Mouse (Mus musculus) liver, embryonic 12.5 days (tissue): ENCODE results near the gene Gm15217. TPM values are rescaled to one million over a fixed set of nuclear protein-coding genes. Genes with fewer than 3 reads are reported as not detected.
A peak's percentile ranks its signal among the peaks of the same experiment; 100 is the strongest.

ENCODE experiments used
- ATAC-seq: fragments of 200-750 bp; cut with Nextera tagmentation; 2 replicates; pipeline ENCODE4 v1.8.0; 2017; ENCODE audit warnings: moderate number of reproducible peaks, mild to moderate bottlenecking, moderate library complexity
- H3K27ac ChIP-seq: fragments of 300-500 bp; sonication (generic); 2 replicates; pipeline ENCODE4 v1.5.1; 2016; ENCODE audit warnings: mild to moderate bottlenecking
- H3K27me3 ChIP-seq: fragments of 300-500 bp; sonication (generic); replicated peaks from 2 replicates; pipeline ENCODE4 v1.6.1; 2016; ENCODE audit warnings: mild to moderate bottlenecking, moderate library complexity
- H3K36me3 ChIP-seq: fragments of 300-500 bp; sonication (generic); 2 replicates; pipeline ENCODE4 v1.6.1; 2016; ENCODE audit warnings: mild to moderate bottlenecking, moderate library complexity
- H3K4me1 ChIP-seq: fragments of 300-500 bp; sonication (generic); 2 replicates; pipeline ENCODE4 v1.6.1; 2016
- H3K4me2 ChIP-seq: fragments of 300-500 bp; sonication (generic); 2 replicates; pipeline ENCODE4 v1.6.1; 2016; ENCODE audit warnings: mild to moderate bottlenecking, moderate library complexity
- H3K4me3 ChIP-seq: fragments of 300-500 bp; sonication (generic); 2 replicates; pipeline ENCODE4 v1.5.1; 2016; ENCODE audit warnings: mild to moderate bottlenecking, moderate library complexity
- H3K9ac ChIP-seq: fragments of 300-500 bp; sonication (generic); 2 replicates; pipeline ENCODE4 v1.6.1; 2016; ENCODE audit warnings: mild to moderate bottlenecking, moderate library complexity
- H3K9me3 ChIP-seq: fragments of 300-500 bp; sonication (generic); replicated peaks from 2 replicates; pipeline ENCODE4 v1.6.1; 2016; ENCODE audit warnings: mild to moderate bottlenecking, moderate library complexity
- WGBS: fragments of 180-500 bp; shearing (Covaris S2); methylation state at CpG from one replicate; pipeline ENCODE4 v1.1.7; 2016; ENCODE audit not compliant: insufficient replicate concordance; 5-methylcytosine and 5-hydroxymethylcytosine counted together
- polyA plus RNA-seq: library from polyadenylated mRNA; unstranded; fragments of >200 nt; fragmentation: Nextera tagmentation; extraction: Ambion mirVana; gene quantifications from 2 replicates; pipeline ENCODE4 v1.2.1, GENCODE M21; 2016

Gene Gm15217
- polyA plus RNA-seq, 1 experiment from 2014 or later = not detected

DNA sequence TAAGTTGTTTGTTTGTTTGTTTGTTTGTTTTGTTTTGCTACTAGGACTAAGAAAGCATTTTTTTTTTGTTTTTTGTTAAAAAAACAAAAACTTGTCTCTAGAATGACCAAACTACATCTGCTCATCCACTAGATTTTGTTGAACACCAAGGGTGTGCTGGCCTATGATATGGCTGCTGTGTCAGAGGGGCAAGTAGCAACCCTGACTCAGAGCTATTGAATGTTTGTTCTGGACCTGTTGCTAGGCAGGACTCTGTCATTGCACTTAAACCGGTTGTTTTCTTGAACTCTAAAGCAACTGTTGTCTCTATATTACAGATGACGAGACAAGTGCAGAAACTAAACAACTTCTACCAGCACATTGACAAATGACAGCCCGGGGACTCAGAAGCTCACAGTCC, 29.1 kb downstream of the Gm15217 start:
- Histone ChIP-seq H3K4me3 (no peak overlapping the region), H3K36me3 (no peaks in the 10 kb centered on the region), H3K27me3 (no peaks in the 10 kb centered on the region), H3K4me1 (peaks cover 9% of the 10 kb centered on the region), H3K27ac (no peak overlapping the region), H3K4me2 (no peak overlapping the region), H3K9me3 (no peaks in the 10 kb centered on the region), H3K9ac (no peak overlapping the region)
- 73% methylated on average over 3 of the region's 3 CpGs for WGBS
- ATAC-seq = no peak

DNA sequence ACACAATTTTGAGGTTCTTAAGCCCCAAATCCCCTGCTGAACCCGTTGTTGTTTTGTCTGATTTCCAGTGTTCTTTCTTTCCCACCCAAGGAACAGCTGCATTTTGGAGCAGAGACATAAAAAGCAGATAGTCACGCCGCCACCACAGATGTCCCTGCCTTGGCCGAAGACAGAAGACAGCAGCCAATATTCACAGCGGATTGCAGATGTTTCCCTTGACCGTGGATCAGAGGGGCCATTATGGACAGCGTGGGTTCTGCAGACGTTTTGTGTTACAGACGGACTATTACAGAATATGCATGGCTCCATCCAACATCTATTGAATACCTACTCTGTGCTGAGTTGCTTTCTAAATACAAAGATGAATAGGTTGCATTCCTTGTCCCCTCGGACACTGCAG, 29.8 kb downstream of the Gm15217 start:
- no peak overlapping the region for H3K9ac ChIP-seq
- WGBS = 77% methylated on average over 10 of the region's 10 CpGs
- no peak overlapping the region for H3K4me2 ChIP-seq
- no peaks in the 10 kb centered on the region for H3K9me3 ChIP-seq
- no peak for ATAC-seq
- no peak overlapping the region for H3K27ac ChIP-seq
- H3K27me3 ChIP-seq = no peaks in the 10 kb centered on the region
- no peak overlapping the region for H3K4me3 ChIP-seq
- no peaks in the 10 kb centered on the region for H3K36me3 ChIP-seq
- H3K4me1 ChIP-seq = peaks cover 9% of the 10 kb centered on the region

DNA sequence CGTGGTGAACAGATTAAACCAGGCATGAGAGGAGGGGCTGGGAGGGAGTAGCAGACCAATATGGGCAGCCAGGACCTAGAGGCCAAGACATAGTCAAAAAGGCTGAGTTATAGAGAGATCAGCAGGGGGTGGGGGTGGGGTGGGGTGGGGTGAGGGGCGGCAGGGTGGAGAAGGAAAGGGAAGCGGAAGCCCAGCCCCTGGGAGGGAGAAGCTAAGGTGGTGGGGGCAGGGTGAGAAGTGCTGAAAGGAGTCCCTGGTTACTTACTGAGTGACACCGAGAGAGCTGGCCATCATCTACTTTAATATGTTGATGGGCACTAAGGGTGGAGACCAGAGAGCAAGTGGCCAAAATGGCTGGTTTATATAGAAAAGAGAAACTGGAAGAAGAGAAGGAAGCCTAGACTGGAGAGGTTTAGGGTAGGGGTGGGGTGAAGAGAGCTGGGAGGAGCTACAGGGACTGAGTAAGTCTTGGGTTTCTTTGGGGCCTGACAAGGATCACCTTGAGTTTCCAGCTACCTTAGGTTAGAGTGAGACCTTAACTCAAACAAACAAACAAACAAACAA, 31.4 kb downstream of the Gm15217 start:
- Histone ChIP-seq H3K27ac (no peak overlapping the region), H3K36me3 (no peaks in the 10 kb centered on the region), H3K4me2 (no peak overlapping the region; the same call in 1 of the 2 replicates), H3K27me3 (no peaks in the 10 kb centered on the region), H3K9ac (no peak overlapping the region), H3K9me3 (no peaks in the 10 kb centered on the region), H3K4me1 (peaks cover 9% of the 10 kb centered on the region), H3K4me3 (no peak overlapping the region)
- peak; percentile 21; the same call in 1 of the 2 replicates for ATAC-seq
- 21% methylated on average over 4 of the region's 4 CpGs for WGBS

DNA sequence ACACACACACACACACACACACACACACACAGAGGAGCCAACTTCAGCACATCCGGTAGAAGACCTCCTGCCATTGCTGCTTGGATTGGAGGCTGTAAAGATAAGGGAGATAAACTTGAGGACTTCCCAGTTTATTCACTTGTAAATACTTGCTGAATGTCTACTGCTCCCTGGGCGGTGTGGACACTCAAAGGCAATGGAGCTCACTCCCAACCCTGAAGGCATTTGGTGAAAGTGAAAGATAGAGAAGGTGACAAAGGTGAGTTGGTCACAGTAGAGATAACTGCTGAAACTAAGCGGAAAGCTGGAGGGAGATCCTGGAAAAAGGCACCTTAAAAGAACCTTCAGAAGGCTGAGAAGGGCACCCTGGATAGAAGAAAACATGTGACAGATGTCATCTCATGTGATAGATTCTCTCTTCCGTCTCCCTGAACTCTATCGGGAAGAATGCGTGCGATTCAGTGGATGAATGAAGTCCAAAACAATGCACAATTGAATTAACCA, 33.3 kb downstream of the Gm15217 start:
- Histone ChIP-seq H3K36me3 (no peaks in the 10 kb centered on the region), H3K4me2 (no peak overlapping the region), H3K4me1 (peaks cover 9% of the 10 kb centered on the region), H3K9me3 (no peaks in the 10 kb centered on the region), H3K9ac (no peak overlapping the region), H3K27ac (no peak overlapping the region), H3K27me3 (no peaks in the 10 kb centered on the region), H3K4me3 (no peak overlapping the region)
- 64% methylated on average over 7 of the region's 7 CpGs for WGBS
- no peak for ATAC-seq

DNA sequence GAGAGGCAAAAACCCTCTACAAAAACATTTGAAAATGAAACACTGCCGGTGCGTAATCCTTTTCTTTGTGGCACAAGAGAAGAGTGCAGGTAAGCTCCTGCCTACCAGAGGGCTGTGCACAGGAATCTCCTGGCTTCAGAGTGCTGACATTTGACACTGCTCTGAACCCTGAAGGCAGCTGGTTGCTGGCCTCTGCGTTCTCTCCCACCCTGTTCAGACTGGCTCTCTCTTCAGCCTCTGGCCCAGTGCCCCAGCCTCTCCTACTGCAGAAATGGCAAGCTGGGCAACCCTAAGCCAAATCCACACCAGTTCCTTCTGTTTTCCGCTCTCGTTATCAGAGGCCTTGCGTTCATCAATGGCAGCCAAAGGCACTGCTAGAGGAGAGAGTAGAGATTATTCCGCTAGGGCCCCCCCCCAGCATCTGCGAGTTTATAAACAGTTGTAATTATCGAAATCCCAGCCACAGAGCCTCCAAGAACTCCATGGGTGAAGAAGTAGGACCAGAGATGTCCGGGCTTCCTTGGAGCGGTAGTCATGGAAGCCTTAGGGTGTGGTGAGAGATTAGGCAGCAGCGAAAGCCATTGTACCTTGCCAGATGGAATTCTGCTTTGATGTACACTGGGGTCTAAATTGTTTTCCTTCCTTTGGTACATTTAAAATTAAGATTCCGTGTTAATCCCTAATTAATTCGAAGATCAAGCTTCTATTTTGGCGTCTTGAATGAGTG, 39.3 kb downstream of the Gm15217 start:
- no peak for ATAC-seq
- no peak overlapping the region for H3K27ac ChIP-seq
- H3K9me3 ChIP-seq = no peaks in the 10 kb centered on the region
- no peak overlapping the region for H3K9ac ChIP-seq
- H3K27me3 ChIP-seq = no peaks in the 10 kb centered on the region; the same call in 1 of the 2 replicates
- H3K36me3 ChIP-seq = no peaks in the 10 kb centered on the region
- H3K4me1 ChIP-seq = no peaks in the 10 kb centered on the region
- no peak overlapping the region for H3K4me3 ChIP-seq
- H3K4me2 ChIP-seq = no peak overlapping the region
- WGBS = 75% methylated on average over 15 of the region's 15 CpGs

DNA sequence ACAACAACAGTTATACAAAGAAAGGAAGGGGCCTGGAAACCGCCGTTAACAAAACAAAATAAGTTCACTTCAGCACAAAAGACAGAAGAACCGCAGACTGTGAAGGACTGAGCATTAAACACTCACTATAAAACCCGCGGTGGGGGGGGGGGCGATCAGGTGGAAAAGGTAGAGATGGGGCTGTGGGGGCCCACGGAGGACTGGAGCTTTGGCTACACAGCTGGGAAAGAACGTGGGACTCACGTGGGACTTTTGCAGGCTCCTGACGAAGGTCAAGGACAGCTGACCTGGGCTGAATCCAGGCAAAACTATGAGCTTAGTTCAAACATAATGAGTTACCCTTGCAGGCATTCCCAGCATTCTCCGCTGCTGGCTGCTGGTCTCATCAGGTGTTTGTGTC, 40.1 kb downstream of the Gm15217 start:
- H3K4me3 ChIP-seq = no peak overlapping the region
- no peaks in the 10 kb centered on the region for H3K4me1 ChIP-seq
- no peaks in the 10 kb centered on the region for H3K36me3 ChIP-seq
- H3K4me2 ChIP-seq = no peak overlapping the region
- WGBS = 74% methylated on average over 11 of the region's 11 CpGs
- H3K27me3 ChIP-seq = no peaks in the 10 kb centered on the region; the same call in 1 of the 2 replicates
- no peak overlapping the region for H3K9ac ChIP-seq
- ATAC-seq = no peak
- no peak overlapping the region for H3K27ac ChIP-seq
- no peaks in the 10 kb centered on the region for H3K9me3 ChIP-seq

DNA sequence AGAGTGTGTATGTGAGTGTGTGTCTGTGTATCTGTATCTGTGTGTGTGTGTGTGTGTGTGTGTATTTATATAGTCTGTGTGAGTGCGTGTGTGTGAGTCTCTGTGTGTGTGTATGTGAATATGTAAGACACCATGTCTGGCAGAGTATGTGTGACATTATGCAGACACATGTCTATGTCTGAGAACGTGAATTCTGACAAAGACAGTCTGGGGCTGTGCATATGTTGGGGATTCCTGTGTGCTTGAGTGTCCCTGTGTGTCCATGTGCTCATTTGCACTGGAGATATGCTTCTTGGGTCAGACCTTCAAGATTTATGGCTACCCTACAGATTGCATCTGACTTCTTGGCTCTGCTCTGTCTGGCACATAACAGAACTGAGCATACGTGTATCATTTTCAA, 42.6 kb downstream of the Gm15217 start:
- Histone ChIP-seq H3K27me3 (no peaks in the 10 kb centered on the region; the same call in 1 of the 2 replicates), H3K9ac (no peak overlapping the region), H3K4me2 (no peak overlapping the region), H3K36me3 (no peaks in the 10 kb centered on the region), H3K27ac (no peak overlapping the region), H3K4me1 (no peaks in the 10 kb centered on the region), H3K9me3 (no peaks in the 10 kb centered on the region), H3K4me3 (no peak overlapping the region)
- 65% methylated on average over 3 of the region's 3 CpGs for WGBS
- ATAC-seq = no peak

DNA sequence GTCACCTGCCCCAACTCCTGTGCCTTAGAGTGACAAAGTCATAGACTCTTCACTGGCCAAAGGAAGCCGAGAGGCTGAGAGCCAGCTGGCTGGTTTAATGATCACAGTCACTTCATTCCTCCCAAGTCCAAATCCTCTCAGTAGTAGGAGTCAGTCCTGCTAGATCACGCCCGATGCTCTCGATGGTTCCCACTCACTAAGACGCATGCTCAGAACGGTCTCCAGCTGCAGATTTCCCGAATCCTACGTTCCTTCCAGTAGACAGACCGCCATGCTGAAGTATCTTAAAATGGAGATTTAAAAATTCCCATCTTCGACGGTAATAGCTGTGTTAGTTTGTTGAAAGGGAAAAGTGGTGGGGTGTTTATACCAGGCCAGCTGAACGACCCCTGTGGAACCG, 48.0 kb downstream of the Gm15217 start:
- Histone ChIP-seq H3K9me3 (no peaks in the 10 kb centered on the region), H3K27ac (no peak overlapping the region)
- no peak for ATAC-seq

DNA sequence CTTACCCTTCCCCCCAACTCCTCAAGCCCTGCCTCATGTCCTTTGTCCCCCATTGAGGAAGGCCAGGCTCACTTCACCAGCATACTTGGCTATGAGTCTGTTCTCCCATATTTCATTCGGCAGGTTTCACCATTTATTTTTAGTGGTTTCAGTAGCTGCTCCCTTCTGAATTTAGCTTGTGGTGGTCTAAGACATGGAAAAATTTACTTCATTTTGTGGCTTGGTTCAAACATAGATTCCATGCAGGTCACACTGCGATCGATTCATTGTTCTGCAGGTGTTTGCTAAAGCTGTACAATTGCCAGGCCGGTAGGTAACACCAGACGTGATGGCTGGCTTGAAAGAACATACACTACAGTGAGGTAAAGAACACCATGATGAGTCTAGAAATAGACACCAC, 51.0 kb downstream of the Gm15217 start:
- WGBS = 84% methylated on average over 5 of the region's 5 CpGs
- H3K36me3 ChIP-seq = no peaks in the 10 kb centered on the region
- no peak for ATAC-seq

More for the DNA sequence above, 48.0 kb downstream of the Gm15217 start:
- Histone ChIP-seq H3K36me3 (no peaks in the 10 kb centered on the region), H3K4me2 (no peak overlapping the region), H3K4me3 (no peak overlapping the region), H3K4me1 (no peaks in the 10 kb centered on the region), H3K9ac (no peak overlapping the region), H3K27me3 (no peaks in the 10 kb centered on the region)
- 80% methylated on average over 13 of the region's 13 CpGs for WGBS

More for the DNA sequence above, 51.0 kb downstream of the Gm15217 start:
- Histone ChIP-seq H3K4me2 (no peak overlapping the region), H3K27ac (no peak overlapping the region), H3K27me3 (no peaks in the 10 kb centered on the region), H3K9me3 (no peaks in the 10 kb centered on the region), H3K4me1 (no peaks in the 10 kb centered on the region), H3K9ac (no peak overlapping the region), H3K4me3 (no peak overlapping the region)

Other genes starting within 250 kb of the Gm15217 start
- gene Bmp4, start 11.3 kb downstream of the Gm15217 start, polyA plus RNA-seq = 2.4 and 3.2 TPM in 2 replicates